Mouse (Mus musculus) small intestine, adult 2 months (tissue): ENCODE data around the gene Stim2.

Source experiments
- CTCF ChIP-seq: fragments of 200-500 bp; IDR thresholded peaks from 2 replicates; pipeline ENCODE4 v1.5.1; 2012; ENCODE audit warnings: low read depth, mild to moderate bottlenecking, control low read depth, inconsistent platforms, low read length, moderate library complexity, mixed read lengths; ENCODE audit not compliant: insufficient replicate concordance, insufficient read length; ENCODE audit errors: extremely low read depth
- POLR2A ChIP-seq: fragments of 200-500 bp; IDR thresholded peaks from 2 replicates; pipeline ENCODE4 v1.6.1; 2012; ENCODE audit warnings: low read depth, mild to moderate bottlenecking, control low read depth, inconsistent platforms, low read length, moderate library complexity

DNA sequence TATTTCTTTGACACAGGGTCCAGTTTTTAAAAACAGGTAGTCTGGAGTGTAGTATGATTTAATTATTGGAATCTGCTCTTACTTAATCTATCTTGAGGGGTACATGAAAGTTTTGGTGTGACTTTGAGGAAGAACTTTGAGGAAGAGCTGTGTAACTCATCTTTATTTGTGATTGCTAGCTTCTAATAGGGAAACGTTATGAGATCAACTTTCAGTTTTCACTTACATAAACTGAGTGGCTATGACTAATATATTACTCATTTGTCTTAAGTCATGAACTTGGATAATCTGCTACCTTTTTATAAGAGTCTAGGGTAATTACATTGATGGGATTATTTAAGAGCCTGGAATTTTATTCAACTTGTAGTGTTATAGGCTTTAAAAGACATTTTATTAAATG, 15.0 kb downstream of the Stim2 start:
- TF ChIP-seq CTCF (no peak), POLR2A (no peak)
